Mouse (Mus musculus) limb, embryonic 15.5 days (tissue): ENCODE results near the gene Avil. TPM values are rescaled to one million over a fixed set of nuclear protein-coding genes. Genes with fewer than 3 reads are reported as not detected.
A peak's percentile ranks its signal among the peaks of the same experiment; 100 is the strongest.

Source experiments
- ATAC-seq: fragments of 200-750 bp; cut with Nextera tagmentation; 2 replicates; pipeline ENCODE4 v1.8.0; 2017; ENCODE audit warnings: low read depth, moderate TSS enrichment; ENCODE audit not compliant: insufficient number of reproducible peaks, low FRiP score, low TSS enrichment
- H3K27ac ChIP-seq: fragments of 300-500 bp; sonication (generic); 2 replicates; pipeline ENCODE4 v1.5.1; 2015; ENCODE audit warnings: moderate library complexity, mild to moderate bottlenecking, inconsistent platforms
- H3K27me3 ChIP-seq: fragments of 300-500 bp; sonication (generic); 2 replicates; pipeline ENCODE4 v1.6.1; 2015; ENCODE audit warnings: inconsistent platforms
- H3K36me3 ChIP-seq: fragments of 300-500 bp; sonication (generic); 2 replicates; pipeline ENCODE4 v1.6.1; 2015; ENCODE audit warnings: inconsistent platforms
- H3K4me1 ChIP-seq: fragments of 300-500 bp; sonication (generic); 2 replicates; pipeline ENCODE4 v1.6.1; 2015; ENCODE audit warnings: inconsistent platforms
- H3K4me2 ChIP-seq: fragments of 300-500 bp; sonication (generic); 2 replicates; pipeline ENCODE4 v1.6.1; 2015; ENCODE audit warnings: mild to moderate bottlenecking, inconsistent platforms
- H3K4me3 ChIP-seq: fragments of 300-500 bp; sonication (generic); 2 replicates; pipeline ENCODE4 v1.5.1; 2015; ENCODE audit warnings: mild to moderate bottlenecking, inconsistent platforms
- H3K9ac ChIP-seq: fragments of 300-500 bp; sonication (generic); 2 replicates; pipeline ENCODE4 v1.6.1; 2015; ENCODE audit warnings: inconsistent platforms
- H3K9me3 ChIP-seq: fragments of 300-500 bp; sonication (generic); 2 replicates; pipeline ENCODE4 v1.6.1; 2016; ENCODE audit warnings: inconsistent platforms
- WGBS: fragments of 180-500 bp; shearing (Covaris S2); methylation state at CpG from one replicate; pipeline ENCODE4 v1.1.7; 2015; 5-methylcytosine and 5-hydroxymethylcytosine counted together
- polyA plus RNA-seq: library from polyadenylated mRNA; unstranded; fragments of >200 nt; fragmentation: Nextera tagmentation; extraction: Ambion mirVana; gene quantifications from 2 replicates; pipeline ENCODE4 v1.2.1, GENCODE M21; 2015

Avil gene
- 0.50 and 0.71 TPM in 2 replicates for polyA plus RNA-seq

GRCm38 (mm10) chr10:127000529-127000928 is at the start of gene Avil:
Avil (plus strand) TSS chr10:127000709.
- WGBS, result 89% methylated on average over 5 of the region's 5 CpGs
- Histone ChIP-seq H3K36me3 (peaks cover 36% of the 10 kb centered on the region), H3K4me3 (no peak within 1 kb of the TSS), H3K27me3 (no peaks in the 10 kb centered on the region), H3K27ac (no peak within 1 kb of the TSS), H3K9ac (no peak within 1 kb of the TSS), H3K9me3 (no peaks in the 10 kb centered on the region), H3K4me1 (peaks cover 10% of the 10 kb centered on the region), H3K4me2 (no peak within 1 kb of the TSS)
- no peak for ATAC-seq

DNA sequence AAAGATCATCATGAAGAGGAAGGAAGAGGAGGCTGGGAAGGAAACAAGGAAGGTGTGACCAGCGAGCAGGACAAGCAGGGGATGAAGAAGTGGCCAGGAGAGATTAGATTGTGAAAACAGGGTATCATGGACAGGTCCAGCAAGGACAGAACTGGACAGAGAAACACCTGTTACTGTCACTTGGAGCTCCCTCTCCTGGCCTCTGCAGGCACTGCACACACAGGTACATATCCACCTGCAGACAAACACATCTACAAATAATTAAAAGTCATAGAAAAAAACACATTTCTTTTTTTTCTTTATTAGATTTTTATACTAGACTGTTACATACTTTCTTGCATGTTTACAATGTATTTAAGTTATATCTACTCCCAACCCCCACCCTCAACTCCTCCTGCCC is 48.1 kb upstream of the Avil start:
- Histone ChIP-seq H3K27ac (peak overlapping the region; percentile 78), H3K27me3 (no peaks in the 10 kb centered on the region), H3K4me3 (no peak overlapping the region), H3K4me2 (no peak overlapping the region), H3K9ac (no peak overlapping the region), H3K9me3 (no peaks in the 10 kb centered on the region), H3K36me3 (no peaks in the 10 kb centered on the region), H3K4me1 (peaks cover 33% of the 10 kb centered on the region)
- ATAC-seq, result no peak
- 91% methylated on average over 1 of the region's 1 CpGs for WGBS

DNA sequence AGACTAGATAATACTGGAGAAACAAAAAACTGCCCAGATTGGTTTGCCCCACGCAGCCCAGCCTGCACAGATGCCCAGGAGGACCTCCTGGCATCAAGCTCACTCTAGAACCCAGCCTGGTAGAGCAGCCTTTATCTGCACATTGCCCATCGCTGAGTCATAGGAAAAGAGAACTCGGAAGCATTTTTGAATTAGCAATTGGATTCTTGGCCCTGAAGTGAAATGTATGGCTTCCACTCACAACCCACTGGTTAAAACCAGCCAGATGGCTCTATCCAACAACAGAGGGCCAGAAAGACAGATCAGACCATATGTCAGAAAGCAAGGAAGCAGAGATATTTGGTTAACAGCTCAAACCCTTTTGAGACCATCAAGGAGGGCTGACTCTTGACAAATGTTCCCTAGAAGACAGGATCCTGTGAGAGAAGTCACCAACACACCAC is 47.5 kb upstream of the Avil start:
- WGBS, result 61% methylated on average over 3 of the region's 3 CpGs
- Histone ChIP-seq H3K27me3 (no peaks in the 10 kb centered on the region), H3K9me3 (no peaks in the 10 kb centered on the region), H3K4me1 (peaks cover 39% of the 10 kb centered on the region), H3K27ac (peak overlapping the region; percentile 78), H3K4me2 (no peak overlapping the region), H3K4me3 (no peak overlapping the region), H3K9ac (no peak overlapping the region), H3K36me3 (no peaks in the 10 kb centered on the region)
- no peak for ATAC-seq

GRCm38 (mm10) chr10:126956692-126957358 is 43.7 kb upstream of the Avil start:
- ATAC-seq, result 0 out of 2 replicates have a peak, but pooled peaks have one; percentile 3
- H3K4me3 ChIP-seq, result no peak overlapping the region

DNA sequence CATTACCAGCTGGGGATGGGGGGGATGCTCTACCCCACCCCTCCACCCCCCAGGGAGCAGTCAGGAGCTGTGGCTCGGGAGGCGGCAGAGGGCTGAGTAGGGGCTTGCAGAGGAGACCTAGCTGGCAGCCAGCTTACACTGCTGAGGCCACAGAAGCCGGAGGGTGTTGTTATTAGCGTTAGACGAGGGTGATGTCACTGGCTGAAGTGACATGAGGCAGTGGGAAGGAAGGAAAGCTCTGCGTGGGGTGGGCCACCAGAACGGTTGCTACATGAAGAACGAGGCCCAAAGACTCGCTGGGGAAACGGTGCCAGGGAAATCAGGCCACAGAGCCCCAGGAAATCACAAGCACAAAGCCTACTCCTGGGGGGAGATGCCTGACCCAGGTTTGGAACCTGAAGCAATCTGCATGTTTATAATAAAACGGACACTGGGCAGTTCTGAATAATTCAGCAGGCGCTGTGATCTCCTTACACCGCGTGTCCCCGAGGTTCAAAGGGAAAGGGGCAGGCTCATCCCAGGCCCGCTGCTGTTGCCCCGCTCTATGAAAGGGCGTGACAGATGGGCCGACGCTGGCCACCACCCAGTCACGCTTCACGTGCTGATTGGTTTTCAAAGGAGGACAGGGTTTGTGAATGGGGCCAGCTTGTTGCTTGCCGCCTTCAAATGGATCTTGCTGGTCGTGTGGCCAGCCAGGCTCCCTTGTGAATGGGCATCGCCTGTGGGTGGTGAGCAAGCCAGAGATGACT is 43.0 kb upstream of the Avil start:
- Histone ChIP-seq H3K4me3 (no peak overlapping the region; the same call in 1 of the 2 replicates), H3K4me2 (peak overlapping the region; percentile 19; the same call in 1 of the 2 replicates), H3K4me1 (peaks cover 46% of the 10 kb centered on the region), H3K9me3 (no peaks in the 10 kb centered on the region), H3K27ac (peak overlapping the region; percentile 86), H3K9ac (no peak overlapping the region), H3K27me3 (no peaks in the 10 kb centered on the region), H3K36me3 (no peaks in the 10 kb centered on the region)
- peak; percentile 66 for ATAC-seq
- WGBS, result 5% methylated on average over 25 of the region's 25 CpGs

More at GRCm38 (mm10) chr10:126956692-126957358, 43.7 kb upstream of the Avil start:
- WGBS, result 14% methylated on average over 15 of the region's 15 CpGs
- no peaks in the 10 kb centered on the region for H3K36me3 ChIP-seq
- H3K9ac ChIP-seq, result 0 out of 2 replicates have a peak overlapping the region, but pooled peaks have one; percentile 1
- H3K27me3 ChIP-seq, result no peaks in the 10 kb centered on the region
- H3K9me3 ChIP-seq, result no peaks in the 10 kb centered on the region
- peak overlapping the region; percentile 19; the same call in 1 of the 2 replicates for H3K4me2 ChIP-seq
- peaks cover 39% of the 10 kb centered on the region for H3K4me1 ChIP-seq
- H3K27ac ChIP-seq, result peak overlapping the region; percentile 86

DNA sequence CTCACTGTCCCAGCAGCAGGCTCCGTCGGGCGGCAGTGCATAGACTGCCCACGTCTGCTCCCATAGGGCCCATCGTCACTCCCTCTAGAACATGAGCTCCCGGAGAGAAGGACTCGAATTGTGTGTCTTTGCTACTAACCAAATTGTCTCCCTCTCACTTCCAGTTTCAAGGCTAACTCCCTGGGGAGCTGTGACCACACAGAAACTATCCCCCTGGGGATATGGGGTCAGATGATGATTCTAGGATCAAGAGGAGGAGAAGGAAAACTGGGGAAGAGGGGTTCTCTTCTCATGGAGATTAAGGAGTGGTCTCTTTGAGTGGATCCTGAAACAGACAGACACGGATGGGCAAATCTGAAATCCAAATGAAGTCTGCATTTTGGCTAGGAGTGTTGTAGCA is 40.0 kb upstream of the Avil start:
- ATAC-seq, result no peak
- no peak overlapping the region for H3K9ac ChIP-seq
- 79% methylated on average over 8 of the region's 8 CpGs for WGBS
- no peak overlapping the region for H3K4me2 ChIP-seq
- H3K9me3 ChIP-seq, result no peaks in the 10 kb centered on the region
- H3K27ac ChIP-seq, result no peak overlapping the region
- H3K4me3 ChIP-seq, result no peak overlapping the region
- H3K27me3 ChIP-seq, result no peaks in the 10 kb centered on the region
- peaks cover 48% of the 10 kb centered on the region for H3K4me1 ChIP-seq
- no peaks in the 10 kb centered on the region for H3K36me3 ChIP-seq

DNA sequence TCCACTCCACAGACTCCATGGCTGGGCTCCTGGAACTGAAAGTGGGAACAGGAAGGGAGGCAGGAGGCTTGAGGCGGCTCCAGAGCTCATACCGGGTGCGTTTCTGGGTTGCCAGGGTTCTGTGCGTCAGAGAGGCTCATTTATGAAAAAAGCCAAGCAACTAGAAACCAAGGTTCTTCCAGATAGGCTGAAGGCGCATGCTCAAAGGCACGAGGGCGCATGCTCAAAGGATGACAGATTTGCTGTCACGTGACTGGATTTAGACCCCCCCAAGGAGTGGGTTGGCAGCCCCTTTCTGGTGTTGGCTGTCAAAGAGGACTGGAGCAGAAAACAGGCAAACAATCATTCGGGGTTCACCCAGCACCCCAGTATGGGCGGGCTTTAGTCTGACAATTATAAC is 38.8 kb upstream of the Avil start:
- ATAC-seq, result no peak
- Histone ChIP-seq H3K27me3 (no peaks in the 10 kb centered on the region), H3K9me3 (no peaks in the 10 kb centered on the region), H3K4me3 (peak overlapping the region; percentile 11; the same call in 1 of the 2 replicates), H3K9ac (no peak overlapping the region), H3K27ac (peak overlapping the region; percentile 92), H3K4me2 (peak overlapping the region; percentile 21; the same call in 1 of the 2 replicates), H3K36me3 (no peaks in the 10 kb centered on the region), H3K4me1 (peaks cover 36% of the 10 kb centered on the region)
- WGBS, result 59% methylated on average over 10 of the region's 10 CpGs

- Histone ChIP-seq H3K4me3 (peak overlapping the region; percentile 11), H3K4me1 (peaks cover 33% of the 10 kb centered on the region), H3K9me3 (no peaks in the 10 kb centered on the region), H3K27me3 (no peaks in the 10 kb centered on the region), H3K9ac (no peak overlapping the region), H3K4me2 (peak overlapping the region; percentile 21), H3K27ac (peak overlapping the region; percentile 92), H3K36me3 (no peaks in the 10 kb centered on the region)
- peak; percentile 79; the same call in 1 of the 2 replicates for ATAC-seq
- 12% methylated on average over 15 of the region's 15 CpGs for WGBS
Measured at GRCm38 (mm10) chr10:126962271-126962965, 38.1 kb upstream of the Avil start.

- WGBS, result 22% methylated on average over 6 of the region's 6 CpGs
- H3K27ac ChIP-seq, result peak overlapping the region; percentile 92
- no peaks in the 10 kb centered on the region for H3K9me3 ChIP-seq
- ATAC-seq, result no peak
- H3K27me3 ChIP-seq, result no peaks in the 10 kb centered on the region
- 0 out of 2 replicates have a peak overlapping the region, but pooled peaks have one; percentile 23 for H3K4me2 ChIP-seq
- peaks cover 28% of the 10 kb centered on the region for H3K4me1 ChIP-seq
- no peak overlapping the region for H3K9ac ChIP-seq
- H3K4me3 ChIP-seq, result no peak overlapping the region
- no peaks in the 10 kb centered on the region for H3K36me3 ChIP-seq
Measured at GRCm38 (mm10) chr10:126962966-126963330, 37.6 kb upstream of the Avil start.

DNA sequence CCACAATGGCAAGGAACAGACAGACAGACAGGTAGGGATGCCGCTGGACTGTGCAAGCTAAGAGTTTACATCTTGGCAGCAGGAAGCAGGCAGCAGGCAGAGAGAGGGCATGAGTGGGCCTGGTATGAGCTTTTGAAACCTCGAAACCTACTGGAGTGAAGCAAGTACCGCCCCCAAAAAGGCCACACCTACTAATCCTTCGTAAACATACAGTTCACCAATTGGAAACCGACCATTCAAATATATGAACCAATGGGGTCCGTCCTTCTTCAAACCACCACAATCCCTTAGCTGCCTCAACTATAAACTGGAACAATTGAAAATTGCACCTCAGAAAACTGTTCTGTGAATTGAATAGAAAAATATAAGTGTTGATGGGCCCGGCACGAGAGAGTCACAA is 36.7 kb upstream of the Avil start:
- no peaks in the 10 kb centered on the region for H3K9me3 ChIP-seq
- no peaks in the 10 kb centered on the region for H3K27me3 ChIP-seq
- WGBS, result 83% methylated on average over 8 of the region's 8 CpGs
- peaks cover 28% of the 10 kb centered on the region for H3K4me1 ChIP-seq
- H3K4me3 ChIP-seq, result no peak overlapping the region
- ATAC-seq, result no peak
- H3K27ac ChIP-seq, result peak overlapping the region; percentile 92
- H3K4me2 ChIP-seq, result no peak overlapping the region
- no peaks in the 10 kb centered on the region for H3K36me3 ChIP-seq
- H3K9ac ChIP-seq, result no peak overlapping the region

GRCm38 (mm10) chr10:126971363-126972050 is 29.0 kb upstream of the Avil start:
- H3K27ac ChIP-seq, result peak overlapping the region; percentile 90
- peaks cover 45% of the 10 kb centered on the region for H3K4me1 ChIP-seq
- no peak overlapping the region for H3K9ac ChIP-seq
- no peak overlapping the region for H3K4me3 ChIP-seq
- peak overlapping the region; percentile 25 for H3K4me2 ChIP-seq
- peak; percentile 8; the same call in 1 of the 2 replicates for ATAC-seq
- 11% methylated on average over 12 of the region's 12 CpGs for whole genome bisulfite sequencing
- H3K9me3 ChIP-seq, result no peaks in the 10 kb centered on the region
- no peaks in the 10 kb centered on the region for H3K27me3 ChIP-seq
- H3K36me3 ChIP-seq, result no peaks in the 10 kb centered on the region
